Mouse (Mus musculus) 416B (cell line): Measurements from ENCODE around the gene Slc16a9.
"Not testable (repeated sequence)": the region's sequence is repeated elsewhere in the genome, so short reads cannot be mapped to it uniquely, and the experiment has no call there.

Experiments
- DNase-seq: peaks from one replicate; pipeline ENCODE4 v3.0.0; 2011; ENCODE audit warnings: low read depth

The Slc16a9 gene

DNA sequence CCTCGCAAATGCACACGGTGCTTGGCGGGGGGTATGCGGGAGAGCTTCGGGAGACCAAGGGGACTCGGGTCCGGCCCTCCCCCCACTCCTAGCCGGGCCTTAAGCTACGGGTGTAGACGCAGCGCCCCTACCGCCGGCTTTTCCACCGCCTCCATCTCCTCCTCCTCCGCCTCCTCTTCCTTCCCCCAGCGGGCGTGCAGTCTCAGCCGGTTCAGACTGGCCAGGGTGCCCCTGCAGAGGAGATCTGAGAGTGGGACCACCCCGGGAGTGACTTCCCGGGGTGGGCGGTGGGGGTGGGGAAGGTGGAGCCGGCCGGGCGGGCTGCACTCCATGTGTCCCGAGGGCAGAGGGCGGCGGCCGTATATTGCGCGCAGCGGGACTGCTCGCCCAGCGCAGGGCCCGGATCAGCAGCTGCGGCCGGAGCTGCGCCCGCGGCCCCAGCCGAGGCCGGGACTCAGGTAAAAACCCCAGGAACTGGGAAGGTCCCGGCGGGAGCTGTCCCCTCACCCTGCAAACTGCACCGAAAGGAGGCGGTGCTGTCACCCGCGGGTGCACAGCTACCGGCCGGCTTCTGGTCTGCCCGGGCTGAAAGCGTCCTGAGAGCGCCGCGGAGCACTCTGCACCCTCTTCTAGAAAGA is at the start of gene Slc16a9:
Gene Slc16a9 (plus strand): TSS at position 180 of the 638 bp plus-strand sequence.
- DNase-seq: no peak

GRCm38 (mm10) chr10:70195279-70195678 is 49.6 kb upstream of the Slc16a9 start:
- no peak for DNase-seq

- DNase-seq: peak; percentile 15
Observed at GRCm38 (mm10) chr10:70195786-70196185, 49.1 kb upstream of the Slc16a9 start.

GRCm38 (mm10) chr10:70196666-70197065 is 48.2 kb upstream of the Slc16a9 start:
- no peak for DNase-seq

- no peak for DNase-seq
Observed at GRCm38 (mm10) chr10:70197601-70198000, 47.3 kb upstream of the Slc16a9 start.

DNA sequence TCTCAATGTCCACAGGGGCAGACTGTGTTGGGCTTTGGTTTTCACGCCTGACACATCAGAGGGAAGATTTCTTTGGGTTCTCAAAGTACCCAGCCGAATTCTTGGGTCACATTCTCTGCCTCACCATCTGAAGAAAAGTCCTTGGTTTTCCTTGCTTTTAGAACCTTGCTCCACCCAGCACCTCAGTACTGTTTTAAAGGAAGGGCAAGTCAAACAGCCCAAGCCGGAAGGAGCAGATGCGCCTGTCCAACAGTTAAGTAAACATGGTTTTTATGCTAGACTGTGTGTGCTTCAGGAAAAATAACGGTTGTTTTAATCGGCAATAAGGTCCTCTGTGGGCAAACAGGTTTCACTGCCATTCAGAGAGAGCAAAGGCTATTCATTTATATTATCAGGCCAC is 46.9 kb upstream of the Slc16a9 start:
- DNase-seq: no peak

DNA sequence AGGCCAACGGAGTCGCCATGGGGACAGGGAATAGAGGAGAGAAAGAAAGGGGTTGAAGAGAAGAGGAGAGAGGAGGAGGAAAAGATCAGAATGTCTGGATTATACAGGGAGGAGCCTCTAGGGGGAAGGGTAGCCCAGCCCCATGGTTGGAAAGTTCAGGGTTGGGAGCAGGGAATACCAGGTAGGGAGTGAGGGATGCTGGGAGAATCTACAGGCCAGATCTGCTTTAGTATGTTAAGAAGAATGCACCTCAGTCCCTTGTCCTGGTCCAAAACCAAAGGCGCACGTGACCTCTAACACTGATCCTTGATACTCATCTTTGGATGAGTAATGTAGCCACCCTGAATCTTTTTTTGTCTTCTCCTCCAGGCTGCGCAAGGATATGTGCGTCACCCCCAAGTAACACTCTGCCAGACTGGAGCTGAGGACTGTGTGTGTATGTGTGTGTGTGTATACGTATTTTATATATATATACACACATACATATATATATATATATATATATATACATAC is 45.9 kb upstream of the Slc16a9 start:
- DNase-seq: peak; percentile 49

DNA sequence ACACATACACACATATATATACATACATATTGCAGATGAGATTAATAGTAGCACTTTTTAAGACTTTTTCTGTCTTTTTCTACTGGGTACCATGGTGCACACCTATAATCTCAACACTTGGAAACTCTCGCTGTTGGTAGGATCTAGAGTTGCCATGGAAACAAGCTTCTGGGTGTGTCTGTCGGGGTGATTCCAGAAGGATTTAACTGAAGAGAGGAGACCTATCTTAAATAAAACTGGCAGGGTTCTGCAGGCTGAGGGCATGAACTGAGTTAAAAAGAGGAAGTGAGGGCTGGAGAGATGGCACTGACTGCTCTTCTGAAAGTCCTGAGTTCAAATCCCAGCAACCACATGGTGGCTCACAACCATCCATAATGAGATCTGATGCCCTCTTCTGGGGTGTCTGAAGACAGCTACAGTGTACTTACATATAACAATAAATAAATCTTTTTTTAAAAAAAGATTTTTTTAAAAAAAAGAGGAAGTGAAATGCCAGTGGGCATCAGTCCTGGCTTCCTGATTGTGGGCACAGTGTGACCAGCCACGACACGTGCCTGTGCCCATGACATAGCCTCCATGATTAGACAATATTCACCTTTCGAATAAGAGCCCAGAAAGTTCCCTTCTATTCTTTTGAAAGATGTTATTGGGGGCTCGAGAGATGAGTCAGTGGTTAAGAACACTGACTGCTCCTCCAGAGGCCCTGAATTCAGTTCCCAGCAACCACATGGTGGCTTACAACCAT is 45.3 kb upstream of the Slc16a9 start:
- DNase-seq: peak; percentile 78

- DNase-seq: peak; percentile 85
Observed at GRCm38 (mm10) chr10:70200889-70201500, 43.9 kb upstream of the Slc16a9 start.

GRCm38 (mm10) chr10:70204505-70205399 is 40.1 kb upstream of the Slc16a9 start, which contains the start of gene Mrln:
TSS of gene Mrln (plus strand) at chr10:70204664.
- DNase-seq: no peak

DNA sequence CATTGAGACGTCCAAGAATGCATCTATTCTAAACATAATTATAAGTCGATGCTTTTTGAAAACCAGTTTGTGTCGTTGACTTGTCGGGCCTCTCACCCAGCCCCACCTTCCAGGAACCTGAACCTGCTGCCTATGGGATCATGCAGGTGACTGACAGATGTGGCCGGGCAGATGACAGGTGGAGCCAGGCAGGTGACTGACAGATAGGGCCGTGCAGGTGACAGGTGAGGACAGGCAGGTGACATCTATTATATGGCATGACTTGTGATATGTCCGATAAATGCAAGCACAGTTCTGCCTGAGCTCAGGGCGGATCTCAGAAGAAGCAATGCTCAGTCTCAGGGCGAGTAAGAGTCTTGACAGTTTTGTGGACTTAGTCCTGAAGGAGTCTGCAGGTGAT is 33.6 kb upstream of the Slc16a9 start:
- DNase-seq: no peak

DNA sequence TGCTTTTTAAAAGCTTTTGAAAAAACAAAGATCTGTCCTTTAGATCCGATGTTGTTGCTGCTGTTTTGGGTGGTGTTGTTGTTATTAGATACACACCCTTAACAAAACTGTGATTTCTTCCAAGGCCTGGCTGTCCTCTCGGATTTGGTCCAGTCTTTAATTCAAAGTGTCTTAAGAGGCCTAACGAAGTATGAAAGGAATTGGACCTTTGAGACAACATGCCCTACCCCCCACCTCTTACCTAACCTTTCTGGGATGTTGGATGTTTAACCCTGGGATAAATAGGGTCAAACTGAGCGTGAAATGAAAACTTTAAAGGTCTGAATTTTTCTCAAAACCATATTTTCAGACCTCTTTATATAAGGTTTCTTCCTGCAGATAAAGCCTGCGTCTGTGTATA is 23.9 kb upstream of the Slc16a9 start:
- no peak for DNase-seq

DNA sequence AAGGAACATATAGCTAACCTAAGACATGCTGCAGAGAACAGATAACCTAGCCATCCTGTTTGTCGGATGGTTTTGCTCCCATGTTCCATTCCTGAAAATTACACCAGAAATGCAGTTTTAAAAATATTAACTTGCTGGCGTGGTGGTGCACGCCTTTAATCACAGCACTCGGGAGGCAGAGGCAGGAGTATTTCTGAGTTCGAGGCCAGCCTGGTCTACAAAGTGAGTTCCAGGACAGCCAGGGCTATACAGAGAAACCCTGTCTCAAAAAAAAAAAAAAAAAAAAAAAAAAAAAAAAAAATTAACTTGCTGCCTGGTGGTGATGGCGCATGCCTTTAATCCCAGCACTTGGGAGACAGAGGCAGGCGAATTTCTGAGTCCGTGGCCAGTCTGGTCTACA is 22.7 kb upstream of the Slc16a9 start:
- DNase-seq: not testable (repeated sequence)

DNA sequence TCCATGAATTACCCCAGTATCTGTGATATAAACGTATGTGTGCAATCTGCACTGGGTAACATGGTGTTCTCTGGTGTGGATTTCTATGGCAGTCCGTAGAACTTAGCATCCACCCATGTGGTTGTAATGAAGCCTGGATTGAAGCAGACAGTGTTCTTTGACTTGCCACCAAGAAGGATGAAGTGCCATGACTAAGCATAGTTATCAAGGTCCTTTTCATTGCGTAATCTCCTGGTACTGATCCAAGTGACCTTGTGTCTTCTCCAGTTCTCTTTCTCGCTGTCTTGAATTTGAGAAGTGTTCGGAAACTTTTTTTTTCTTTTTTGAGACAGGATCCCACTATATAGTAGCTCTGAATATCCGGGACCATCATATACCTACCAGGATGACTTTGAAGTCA is 20.3 kb upstream of the Slc16a9 start:
- DNase-seq: peak; percentile 79

DNA sequence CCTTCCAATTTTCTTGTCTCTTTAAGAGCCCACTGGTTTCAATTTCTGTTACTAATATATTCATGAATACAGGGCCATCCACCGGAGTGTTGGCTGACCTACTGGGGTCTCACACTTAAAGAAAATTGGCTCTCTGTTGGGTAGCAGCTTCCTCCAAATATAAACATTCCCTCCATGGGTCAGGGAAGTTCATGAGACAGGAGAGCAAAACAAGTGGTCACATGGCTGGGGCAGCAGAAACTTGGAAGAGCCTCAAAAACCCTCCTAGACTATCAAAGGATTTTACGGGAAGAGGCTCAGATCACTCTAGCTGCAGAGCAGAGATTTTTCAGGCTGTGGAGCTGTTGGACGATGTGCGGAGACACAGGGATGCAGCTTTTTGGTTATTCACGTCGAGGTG is 19.1 kb upstream of the Slc16a9 start:
- DNase-seq: no peak

DNA sequence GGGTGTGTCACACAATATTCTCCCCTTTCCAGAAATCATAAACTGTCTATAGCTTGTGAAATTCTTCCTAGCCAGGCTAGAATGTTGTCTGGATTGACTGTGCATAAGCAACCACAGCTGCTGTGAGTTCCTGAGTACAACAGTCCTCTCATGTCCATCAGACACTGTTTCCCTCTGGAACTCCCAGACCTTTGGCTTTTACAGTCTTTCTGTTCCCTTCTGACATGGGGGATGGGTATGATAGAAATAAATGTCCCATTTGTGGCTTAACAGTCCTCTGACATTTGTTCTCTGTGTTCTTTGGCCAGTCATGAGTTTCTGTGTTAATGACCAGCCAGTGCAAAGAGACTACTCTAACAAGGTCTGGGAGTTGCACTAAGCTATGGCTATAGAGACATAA is 18.3 kb upstream of the Slc16a9 start:
- no peak for DNase-seq

GRCm38 (mm10) chr10:70230352-70230751 is 14.5 kb upstream of the Slc16a9 start:
- no peak for DNase-seq

GRCm38 (mm10) chr10:70237936-70238335 is 7.0 kb upstream of the Slc16a9 start:
- DNase-seq: no peak

- peak; percentile 37 for DNase-seq
Observed at GRCm38 (mm10) chr10:70242751-70243444, 2.0 kb upstream of the Slc16a9 start.

GRCm38 (mm10) chr10:70245559-70245945 is 652 bp downstream of the Slc16a9 start:
- no peak for DNase-seq

DNA sequence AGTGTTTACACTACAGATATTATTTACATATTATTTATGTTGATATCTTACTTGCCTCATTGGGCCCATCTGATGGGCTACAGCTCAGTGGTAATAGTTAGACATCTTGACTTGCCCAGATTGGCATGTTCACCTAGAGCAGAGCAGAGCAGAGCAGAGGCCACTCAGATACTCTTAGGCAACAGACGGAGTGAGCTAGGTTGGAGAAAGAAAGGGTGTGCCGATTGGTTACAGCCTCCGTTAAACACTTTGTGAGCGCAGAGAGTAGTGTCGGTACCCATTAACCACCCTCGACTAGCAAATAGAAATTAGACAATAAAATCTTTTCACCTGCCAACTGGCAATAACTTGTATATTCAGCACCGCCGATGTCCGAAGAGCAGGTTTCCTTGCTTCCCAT is 1.2 kb downstream of the Slc16a9 start:
- DNase-seq: no peak
